Mouse (Mus musculus): ENCODE measurements around the gene Kif12. TPM values are rescaled to one million over a fixed set of nuclear protein-coding genes. Genes with fewer than 3 reads are reported as not detected.

Kif12 gene
- polyA plus RNA-seq (2014; fragmentation: Illumina TruSeq; extraction: RNeasy Lipid Tissue Mini Kit (QIAGEN cat#74804); ENCODE audit: insufficient read depth, low read depth, low replicate concordance) = not detected

DNA sequence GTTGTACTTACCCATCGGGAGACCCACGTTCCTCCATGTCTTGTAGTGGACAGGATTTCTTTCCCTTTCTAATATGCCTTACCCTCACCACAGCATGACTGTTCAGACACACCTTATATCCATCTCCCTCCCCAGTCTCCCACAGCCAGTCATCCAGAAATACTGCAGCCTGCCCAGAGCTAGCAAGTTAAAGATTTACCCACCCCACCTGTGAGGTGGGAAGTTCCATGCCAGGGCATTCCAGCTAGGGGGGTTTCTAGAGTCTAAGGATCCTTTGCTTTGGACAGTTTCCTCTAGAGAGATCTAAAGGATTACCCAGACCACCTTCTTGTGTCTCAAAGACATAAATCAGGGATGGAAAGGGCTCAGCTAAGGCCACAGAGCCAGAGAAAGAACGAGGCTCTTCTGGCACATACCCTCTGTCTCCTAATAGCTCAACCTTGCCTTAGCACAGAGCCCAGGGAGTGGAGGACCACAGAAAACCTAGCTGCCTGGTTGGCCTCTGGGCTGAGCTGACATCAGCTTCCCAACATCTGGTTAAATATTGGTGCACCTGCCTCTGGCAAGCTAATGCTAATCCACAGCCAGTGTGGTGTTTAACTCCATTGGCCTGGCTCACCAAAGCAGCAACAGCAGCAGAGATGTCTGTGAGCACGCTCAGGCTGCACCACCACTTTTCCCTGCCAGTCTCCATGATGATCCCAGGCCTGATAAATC, at the start of gene Kif12:
Kif12 (minus strand) TSS at position 163 of the 717 bp plus-strand sequence.

GRCm38 (mm10) chr4:63213907-63214621, 42.1 kb upstream of the Kif12 start, which contains the start of gene Col27a1:
Gene Col27a1 (plus strand): TSS chr4:63214004.

DNA sequence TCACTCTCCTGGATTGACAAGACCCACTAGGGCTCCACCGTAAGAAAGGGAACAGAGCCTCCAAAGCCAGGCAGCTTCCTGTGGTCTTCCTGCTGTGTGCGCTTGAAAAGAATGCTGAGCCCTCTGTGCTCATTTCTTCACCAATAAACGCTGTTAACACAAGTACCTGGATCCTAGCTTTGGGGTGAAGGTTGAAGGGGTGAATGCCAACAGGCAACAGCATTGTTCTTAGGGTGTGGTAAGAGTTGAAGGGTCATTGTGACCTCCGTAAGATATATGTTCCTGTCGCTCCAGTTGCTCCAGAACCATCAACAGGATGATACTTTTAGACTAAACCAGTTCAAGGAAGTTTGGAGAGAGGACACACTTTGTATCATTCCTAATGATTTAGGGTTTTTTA, 17.2 kb downstream of the Kif12 start, which contains the start of gene Ambp:
Ambp (minus strand) TSS at position 101 of the 400 bp plus-strand sequence.

Other genes with a start within 250 kb of the Kif12 start
- 0.28 TPM for gene Zfp618, start 206.6 kb downstream of the Kif12 start, polyA plus RNA-seq (2014; fragmentation: Illumina TruSeq; extraction: RNeasy Lipid Tissue Mini Kit (QIAGEN cat#74804); ENCODE audit: insufficient read depth, low read depth, low replicate concordance)
- 0.19 TPM for gene Ambp, start 17.3 kb downstream of the Kif12 start, polyA plus RNA-seq (2014; fragmentation: Illumina TruSeq; extraction: RNeasy Lipid Tissue Mini Kit (QIAGEN cat#74804); ENCODE audit: insufficient read depth, low read depth, low replicate concordance)
- gene Col27a1, start 41.9 kb upstream of the Kif12 start, polyA plus RNA-seq (2014; fragmentation: Illumina TruSeq; extraction: RNeasy Lipid Tissue Mini Kit (QIAGEN cat#74804); ENCODE audit: insufficient read depth, low read depth, low replicate concordance) = 3.7 TPM
- gene Orm1, start 172.4 kb upstream of the Kif12 start, polyA plus RNA-seq (2014; fragmentation: Illumina TruSeq; extraction: RNeasy Lipid Tissue Mini Kit (QIAGEN cat#74804); ENCODE audit: insufficient read depth, low read depth, low replicate concordance) = 8.2 TPM
- 0.92 TPM for gene Orm3, start 184.0 kb upstream of the Kif12 start, polyA plus RNA-seq (2014; fragmentation: Illumina TruSeq; extraction: RNeasy Lipid Tissue Mini Kit (QIAGEN cat#74804); ENCODE audit: insufficient read depth, low read depth, low replicate concordance)
- not detected for gene Orm2, start 190.3 kb upstream of the Kif12 start, polyA plus RNA-seq (2014; fragmentation: Illumina TruSeq; extraction: RNeasy Lipid Tissue Mini Kit (QIAGEN cat#74804); ENCODE audit: insufficient read depth, low read depth, low replicate concordance)
- gene Akna, start 231.2 kb upstream of the Kif12 start, polyA plus RNA-seq (2014; fragmentation: Illumina TruSeq; extraction: RNeasy Lipid Tissue Mini Kit (QIAGEN cat#74804); ENCODE audit: insufficient read depth, low read depth, low replicate concordance) = 11.0 TPM